Mouse (Mus musculus) small intestine, adult 2 months (tissue): ENCODE results near the gene Mum1.

Experiments used
- CTCF ChIP-seq: fragments of 200-500 bp; IDR thresholded peaks from 2 replicates; pipeline ENCODE4 v1.5.1; 2012; ENCODE audit warnings: low read depth, mild to moderate bottlenecking, control low read depth, inconsistent platforms, low read length, moderate library complexity, mixed read lengths; ENCODE audit not compliant: insufficient replicate concordance, insufficient read length; ENCODE audit errors: extremely low read depth
- POLR2A ChIP-seq: fragments of 200-500 bp; IDR thresholded peaks from 2 replicates; pipeline ENCODE4 v1.6.1; 2012; ENCODE audit warnings: low read depth, mild to moderate bottlenecking, control low read depth, inconsistent platforms, low read length, moderate library complexity

DNA sequence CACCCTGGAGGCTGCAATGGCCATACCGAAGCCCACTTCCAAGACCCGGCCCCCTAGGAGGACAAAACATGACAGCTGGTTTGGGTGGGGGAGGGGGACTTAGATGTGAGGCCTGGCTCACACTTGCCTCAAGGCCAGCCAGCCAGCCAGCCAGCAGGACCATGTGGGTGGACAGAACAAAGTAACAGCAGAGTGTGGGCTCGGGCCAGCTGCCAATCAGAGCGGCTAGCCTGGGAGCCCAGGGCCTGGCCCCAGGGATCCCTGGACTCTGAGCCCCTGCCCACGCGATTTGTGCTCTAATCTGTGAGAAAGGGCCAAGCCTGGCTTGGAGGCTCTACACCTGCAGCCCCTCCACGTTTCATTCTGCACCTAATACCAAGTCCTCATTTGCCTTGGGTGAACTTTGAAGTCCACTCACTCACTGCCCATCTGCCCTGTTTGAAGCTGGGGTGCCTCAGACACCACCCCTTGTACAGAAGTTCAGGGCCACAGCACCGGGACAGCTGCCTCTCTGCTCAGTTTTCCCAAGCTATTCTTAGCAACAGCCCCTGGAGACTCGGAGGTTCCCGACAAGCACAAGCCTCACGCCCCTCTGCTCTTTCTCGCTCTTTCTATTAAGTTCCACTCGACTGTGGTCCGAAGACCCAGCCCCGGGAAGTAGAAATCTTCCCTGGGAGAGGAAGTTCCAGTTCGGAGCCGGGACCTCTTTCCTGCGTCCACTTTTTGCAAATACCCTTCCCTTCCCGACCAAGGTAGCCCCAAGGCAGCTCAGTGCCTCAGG lies 33.8 kb downstream of the Mum1 start:
- TF ChIP-seq POLR2A (no peak), CTCF (no peak)
